Comparison of ENCODE assay signal across 8 mouse cellular contexts in genomic region chr10:76032402-76033118, GRCm38 (mm10). TPM values are rescaled to one million over a fixed set of nuclear protein-coding genes. Genes with fewer than 3 reads are reported as not detected.
A peak's percentile ranks its signal among the peaks of the same experiment; 100 is the strongest.
DNase-seq lines count a peak whose midpoint lies in the region; ATAC-seq lines count a peak whose summit lies in the region.

Gene Zfp280b, plus strand, starts transcription at chr10:76032650.

- peak; percentile 99 for DNase-seq in ZHBTc4 (ENCODE audit: low read depth, low spot score)
- DNase-seq in gastrocnemius, adult 8-10 months (ENCODE audit: low spot score in 2 of 2), result peak; percentile 87 to 91
- peak; percentile 78 for DNase-seq in hindlimb bud, embryonic 11.5 days (ENCODE audit: extremely low spot score, low read depth, low spot score)
- DNase-seq in left cerebral cortex, adult 8-10 months (ENCODE audit: low spot score in 2 of 2), result peak; percentile 87 to 89
- peak; percentile 96 to 98 for DNase-seq in right cerebral cortex, postnatal 10 days (ENCODE audit: low spot score in 2 of 2)
- peak; percentile 93 for DNase-seq in urinary bladder, postnatal 25 days (ENCODE audit: low spot score)

- no peaks in the 10 kb centered on the region for H3K27me3 ChIP-seq in megakaryocyte, embryonic 14.5 days (replicated peaks)

- H3K4me3 ChIP-seq in megakaryocyte, embryonic 14.5 days (replicated peaks), result peak within 1 kb of the TSS; percentile 97

- H3K36me3 ChIP-seq in megakaryocyte, embryonic 14.5 days (replicated peaks; ENCODE audit: low read length), result peaks cover 18% of the 10 kb centered on the region

- ATAC-seq in common myeloid progenitor, adult 5-6 weeks (replicated peaks; ENCODE audit: low read depth, poor library complexity, severe bottlenecking), result peak; percentile 100

- peaks cover 29% of the 10 kb centered on the region for H3K4me1 ChIP-seq in megakaryocyte, embryonic 14.5 days

- no peaks in the 10 kb centered on the region for H3K9me3 ChIP-seq in megakaryocyte, embryonic 14.5 days

RNA-seq across cellular contexts. Expression of gene Zfp280b, which starts in this region (rescaled TPM):
- total RNA-seq in common myeloid progenitor, adult 5-6 weeks (2017), result 10.1 and 13.1 TPM in 2 replicates
- total RNA-seq in gastrocnemius, adult 8-10 months (2022), result 10 to 100 TPM in 1 of 4 experiments, 1 to 10 TPM in 3; 7.9 to 11.0 (median 9.2) TPM
- total RNA-seq in left cerebral cortex, adult 8-10 months (2022), result 10 to 100 TPM; 13.4 to 16.5 (median 15.6) TPM
- 0.64 and 3.0 TPM in 2 replicates for polyA plus RNA-seq in megakaryocyte, embryonic 14.5 days (2012; ENCODE audit: insufficient read depth, low replicate concordance)

Comparison
In these comparisons a context has a peak if more than half of its experiments do, and no peak if none do; other contexts are left out.
1. Peak in every context shown above with its lines: DNase-seq, ATAC-seq and H3K4me3 ChIP-seq.